26 mouse cellular contexts compared by ENCODE assay signal in the genomic region with DNA sequence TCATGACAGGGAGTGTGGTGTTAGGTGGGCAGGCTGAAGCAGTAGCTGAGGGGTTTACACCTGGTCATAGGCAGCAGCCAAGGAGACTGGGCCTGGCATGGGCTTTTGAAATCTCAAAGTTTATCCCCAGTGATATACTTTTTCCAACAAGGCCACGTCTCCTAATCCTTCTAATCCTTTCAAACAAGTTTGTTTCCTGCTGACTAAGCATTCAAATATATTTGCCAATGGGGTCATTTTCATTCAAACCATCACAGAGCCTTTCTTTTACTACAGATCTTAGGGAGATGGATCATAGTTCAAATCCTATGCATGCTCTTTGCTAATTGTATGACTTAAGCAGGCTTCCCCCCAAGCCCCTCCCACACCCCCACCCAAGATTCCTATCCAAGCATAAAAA.
"Had no signal": no experiment of that assay in that cellular context is flagged by ENCODE, and none has a peak within 500 bp of the region (broad histone marks: within the 10 kb centered on the region; RNA-seq: fewer than 3 reads in every experiment).

No protein-coding gene starts in this region.

- H3K27ac ChIP-seq: embryonic facial prominence, embryonic 10.5 days; embryonic facial prominence, embryonic 12.5 days; embryonic facial prominence, embryonic 13.5 days; embryonic facial prominence, embryonic 15.5 days; forebrain, embryonic 10.5 days; forebrain, embryonic 12.5 days; forebrain, embryonic 13.5 days; forebrain, embryonic 15.5 days; gastrocnemius, adult 2 months; heart, adult 2 months had no signal

- H3K4me2 ChIP-seq: embryonic facial prominence, embryonic 12.5 days; embryonic facial prominence, embryonic 13.5 days; embryonic facial prominence, embryonic 15.5 days; forebrain, embryonic 12.5 days; forebrain, embryonic 13.5 days; forebrain, embryonic 15.5 days had no signal

- ATAC-seq: forebrain, embryonic 13.5 days; forebrain, embryonic 14.5 days; forebrain, embryonic 15.5 days; forebrain, embryonic 16.5 days; forebrain, postnatal 0 days had no signal

- H3K36me3 ChIP-seq: embryonic facial prominence, embryonic 10.5 days; embryonic facial prominence, embryonic 12.5 days; embryonic facial prominence, embryonic 13.5 days; embryonic facial prominence, embryonic 15.5 days; forebrain, embryonic 10.5 days; forebrain, embryonic 12.5 days; forebrain, embryonic 15.5 days had no signal

- H3K4me3 ChIP-seq: embryonic facial prominence, embryonic 10.5 days; embryonic facial prominence, embryonic 12.5 days; embryonic facial prominence, embryonic 13.5 days; embryonic facial prominence, embryonic 15.5 days; erythroblast, embryonic 14.5 days; forebrain, embryonic 10.5 days; forebrain, embryonic 12.5 days; forebrain, embryonic 13.5 days; forebrain, embryonic 15.5 days; gastrocnemius, adult 2 months; heart, adult 2 months had no signal

- H3K9ac ChIP-seq: embryonic facial prominence, embryonic 12.5 days; embryonic facial prominence, embryonic 13.5 days; embryonic facial prominence, embryonic 15.5 days; forebrain, embryonic 12.5 days; forebrain, embryonic 13.5 days; forebrain, embryonic 15.5 days; forebrain, postnatal 0 days had no signal

- H3K27me3 ChIP-seq: embryonic facial prominence, embryonic 12.5 days; embryonic facial prominence, embryonic 13.5 days; embryonic facial prominence, embryonic 15.5 days; forebrain, embryonic 12.5 days; forebrain, embryonic 13.5 days; forebrain, embryonic 15.5 days had no signal

- H3K4me1 ChIP-seq: embryonic facial prominence, embryonic 10.5 days; embryonic facial prominence, embryonic 12.5 days; embryonic facial prominence, embryonic 13.5 days; embryonic facial prominence, embryonic 15.5 days; forebrain, embryonic 10.5 days; forebrain, embryonic 13.5 days; forebrain, embryonic 15.5 days had no signal

- DNase-seq: cerebellum, adult 9-10 months; cerebellum, adult 9-11 months; cerebellum, postnatal 10 days; cerebellum, postnatal 14 days; cerebellum, postnatal 25 days; cerebellum, postnatal 36 days; embryo, embryonic 11 days; forebrain, postnatal 0 days; gastrocnemius, adult 2 months; gastrocnemius, postnatal 10 days; gastrocnemius, postnatal 14 days; gastrocnemius, postnatal 25 days; gastrocnemius, postnatal 36 days; heart, adult 18-20 months; heart, adult 2 months had no signal

- H3K9me3 ChIP-seq: embryonic facial prominence, embryonic 10.5 days; embryonic facial prominence, embryonic 15.5 days; forebrain, embryonic 12.5 days; forebrain, embryonic 13.5 days; forebrain, embryonic 15.5 days had no signal
